Mouse (Mus musculus) adrenal gland (tissue): ENCODE measurements around the gene Grb10.

Experiments used
- intact Hi-C: fragments of 180-260 bp; cut with DNase I; formaldehyde crosslinking; loops from one replicate; pipeline ENCODE4 v1.15.1; 2025

Gene Grb10

GRCm38 (mm10) chr11:11948988-11949365 lies 89.5 kb downstream of the Grb10 start:
- intact Hi-C loops = no loop called here

DNA sequence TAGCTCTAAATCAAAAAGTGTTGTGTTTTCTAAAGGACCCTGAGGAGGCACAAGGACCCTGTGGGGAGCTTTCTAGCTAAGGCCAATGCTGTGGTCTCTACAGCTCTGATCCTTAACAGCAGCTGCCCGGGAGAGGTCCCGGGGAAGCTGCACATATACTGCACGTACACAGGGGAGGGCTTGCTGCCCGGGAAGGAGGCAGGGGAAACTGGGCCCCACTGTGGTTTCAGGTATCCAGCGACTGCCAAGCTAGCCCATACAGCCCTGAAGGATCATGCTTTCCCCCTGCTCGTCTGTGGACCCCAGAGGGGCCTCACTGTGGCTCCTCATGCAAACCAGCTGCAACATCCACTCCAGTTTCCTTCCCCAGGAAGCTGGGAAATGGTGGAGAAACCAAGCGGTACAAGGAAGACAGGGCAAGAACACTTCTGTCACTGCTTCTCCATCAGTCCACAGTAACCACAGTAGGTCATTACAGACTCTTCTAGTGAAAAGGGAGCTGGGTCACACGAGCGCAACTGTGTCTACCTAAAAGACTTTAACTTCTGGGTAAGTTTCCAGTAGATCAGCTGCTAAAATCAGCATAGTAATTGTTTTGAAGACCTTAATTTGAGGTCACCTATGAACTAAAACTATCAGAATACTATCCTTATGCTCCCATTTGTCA lies 90.0 kb downstream of the Grb10 start:
- intact Hi-C loops = no loop called here

GRCm38 (mm10) chr11:11947857-11948256 lies 90.6 kb downstream of the Grb10 start:
- intact Hi-C loops = no loop called here

GRCm38 (mm10) chr11:11945766-11946165 lies 92.7 kb downstream of the Grb10 start:
- intact Hi-C loops = no loop called here

DNA sequence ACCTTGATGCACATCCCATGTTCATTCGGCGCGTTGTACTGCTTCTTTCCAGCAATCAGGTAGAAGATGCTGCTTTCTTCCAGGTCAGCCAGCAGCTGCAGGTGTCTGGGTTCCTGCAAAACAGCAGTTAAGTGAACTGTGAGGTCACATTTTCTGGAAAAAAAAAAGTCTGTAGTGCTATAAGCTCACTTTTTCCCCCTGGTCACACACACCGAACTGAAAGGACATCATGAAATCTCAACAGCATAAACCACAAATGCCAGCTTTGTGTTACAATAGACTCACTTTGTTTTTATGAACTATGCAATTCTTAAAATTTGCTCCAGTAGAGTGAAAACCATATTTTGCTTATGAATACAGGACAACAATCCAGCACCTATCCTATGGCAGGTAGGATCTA lies 93.7 kb downstream of the Grb10 start:
- intact Hi-C loops = no loop called here

GRCm38 (mm10) chr11:11944082-11944349 lies 94.5 kb downstream of the Grb10 start:
- intact Hi-C loops = no loop called here

GRCm38 (mm10) chr11:11943240-11944081 lies 95.0 kb downstream of the Grb10 start:
- intact Hi-C loops = no loop called here

DNA sequence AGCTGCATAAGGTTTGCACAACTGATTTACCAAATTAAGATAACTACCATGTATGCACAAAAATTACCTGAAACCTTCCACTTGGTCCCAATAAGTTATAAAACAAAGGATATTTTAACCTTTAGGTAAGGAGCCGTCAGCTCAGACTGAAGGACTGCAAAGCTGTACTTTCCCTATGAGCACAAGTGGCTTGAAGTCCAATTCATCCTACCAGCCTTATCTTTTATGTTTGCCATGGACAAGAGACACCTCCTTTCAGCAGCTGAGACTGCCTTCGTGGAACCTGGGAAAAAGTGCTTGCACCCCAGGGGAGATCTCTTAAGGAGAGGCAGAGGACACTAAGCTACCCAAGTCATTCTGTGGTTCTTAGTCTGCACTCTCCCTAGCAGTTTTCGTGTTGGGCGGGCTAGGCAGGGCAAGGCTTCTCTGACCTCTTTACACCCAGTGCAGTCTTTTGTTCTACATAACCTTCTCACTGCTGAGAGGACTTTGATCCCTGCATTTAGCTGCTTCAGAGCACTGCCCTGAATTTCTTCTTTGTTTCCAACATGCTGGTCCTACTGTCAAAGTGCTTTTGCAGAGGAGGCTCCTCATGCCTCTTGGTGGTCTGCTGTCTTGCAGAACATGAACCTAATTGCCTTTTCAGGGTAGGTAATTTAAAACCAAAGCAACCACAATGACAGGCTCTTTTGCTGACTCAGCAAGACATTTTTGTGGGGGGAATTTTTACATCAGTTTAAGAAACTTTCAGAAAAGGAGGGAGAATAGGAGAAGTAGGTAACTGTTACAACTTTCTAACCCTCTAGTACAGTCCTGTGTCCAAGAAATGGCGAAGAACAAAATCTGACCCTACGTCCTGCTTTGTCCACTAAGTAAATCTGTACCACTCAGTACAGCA lies 95.9 kb downstream of the Grb10 start:
- intact Hi-C loops = no loop called here

GRCm38 (mm10) chr11:11940833-11941681 lies 97.4 kb downstream of the Grb10 start:
- intact Hi-C loops = no loop called here

DNA sequence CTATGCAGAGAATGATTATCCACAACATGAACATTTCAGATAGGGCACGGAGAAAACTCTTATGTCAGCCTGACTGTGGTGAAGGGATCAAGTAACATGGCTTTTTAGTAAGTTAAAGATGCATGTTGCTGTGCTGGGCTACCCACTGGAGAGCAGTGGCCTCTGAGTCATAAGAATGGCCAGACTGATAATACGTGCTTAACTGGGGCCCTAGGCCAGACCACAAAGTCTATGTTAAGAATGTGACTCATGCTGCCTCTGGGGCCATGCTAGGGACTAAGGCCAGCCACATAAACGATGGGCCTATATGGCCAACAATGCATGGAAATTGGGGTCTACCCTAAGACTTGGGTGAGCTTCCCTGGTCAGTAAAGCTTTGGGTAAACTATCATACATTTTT lies 98.9 kb downstream of the Grb10 start:
- intact Hi-C loops = no loop called here

GRCm38 (mm10) chr11:11938591-11938990 lies 99.9 kb downstream of the Grb10 start:
- intact Hi-C loops = no loop called here

- intact Hi-C loops = no loop called here
These were observed 101.0 kb downstream of the Grb10 start for GRCm38 (mm10) chr11:11937340-11938030.

DNA sequence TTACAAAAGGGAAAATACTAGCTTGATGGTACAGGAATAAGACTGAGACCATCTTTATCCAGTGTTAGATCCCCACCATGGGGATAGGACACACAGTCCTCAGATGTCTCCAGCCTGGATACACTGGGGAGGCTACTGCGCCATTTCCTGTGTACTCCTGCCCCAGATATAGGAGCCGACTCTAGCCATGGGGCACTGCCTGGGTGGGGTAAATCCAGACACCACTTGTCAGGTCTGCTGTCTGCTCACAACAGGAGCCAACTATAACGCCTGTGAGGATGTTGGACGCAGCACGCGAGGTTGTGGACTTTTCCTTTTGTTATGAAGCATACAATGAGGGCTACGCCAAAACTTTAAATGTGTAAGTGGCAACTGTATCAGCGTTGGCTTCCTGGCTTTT lies 103.7 kb downstream of the Grb10 start:
- intact Hi-C loops = no loop called here

DNA sequence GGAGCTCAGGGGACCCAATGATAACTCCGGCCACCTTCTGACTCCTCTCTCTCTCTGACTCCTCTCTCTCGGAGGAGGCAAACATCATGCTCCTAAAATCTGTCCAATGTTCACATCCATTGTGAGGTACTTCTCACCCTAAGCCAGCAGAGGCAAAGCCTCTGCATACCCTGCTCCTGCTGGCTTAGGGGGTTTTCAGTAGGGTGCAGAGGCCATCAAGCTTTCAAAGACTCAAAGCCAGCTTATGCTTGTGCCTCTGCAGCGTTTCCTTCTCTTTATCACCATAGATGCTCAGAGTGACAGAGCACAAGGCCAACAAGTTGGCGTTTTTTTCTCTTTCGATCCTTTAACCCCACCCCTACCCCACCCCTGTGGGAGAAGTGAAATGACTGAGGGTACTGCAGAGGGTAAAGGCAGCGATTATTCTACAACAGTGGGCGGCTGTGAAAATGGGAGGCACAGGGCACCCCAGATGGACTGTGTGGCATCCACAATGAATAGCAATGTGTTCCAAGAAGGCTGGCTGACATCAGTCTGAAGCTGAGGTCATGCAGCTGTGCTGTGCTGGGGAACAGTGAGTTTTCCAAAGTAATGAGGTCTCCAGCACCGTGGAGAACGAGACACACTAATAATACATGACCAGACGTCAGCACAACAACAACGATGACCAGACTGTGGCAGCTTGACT lies 106.2 kb downstream of the Grb10 start:
- intact Hi-C loops = no loop called here

- intact Hi-C loops = no loop called here
These were observed 106.8 kb downstream of the Grb10 start for GRCm38 (mm10) chr11:11931688-11932087.

DNA sequence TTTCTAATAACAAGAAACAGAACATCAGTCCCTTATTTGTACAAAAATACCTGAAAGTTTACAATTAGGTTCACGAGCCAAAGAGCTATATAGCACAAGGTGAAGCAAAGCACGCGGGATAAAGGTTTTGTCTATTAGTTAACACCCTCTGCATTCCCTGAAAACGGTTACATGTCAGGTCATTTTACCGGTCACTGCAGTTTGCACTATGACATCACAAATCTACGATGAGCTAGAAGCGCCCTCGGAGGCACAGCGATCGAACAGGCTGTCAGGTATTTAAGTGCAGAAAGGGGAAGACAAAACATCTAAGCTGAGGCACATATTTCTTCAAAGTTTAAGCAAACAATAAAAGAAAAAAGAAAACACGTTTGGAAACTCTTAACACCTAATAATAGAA lies 108.0 kb downstream of the Grb10 start:
- intact Hi-C loops = no loop called here

- intact Hi-C loops = no loop called here
These were observed 109.4 kb downstream of the Grb10 start for GRCm38 (mm10) chr11:11929059-11929458.

DNA sequence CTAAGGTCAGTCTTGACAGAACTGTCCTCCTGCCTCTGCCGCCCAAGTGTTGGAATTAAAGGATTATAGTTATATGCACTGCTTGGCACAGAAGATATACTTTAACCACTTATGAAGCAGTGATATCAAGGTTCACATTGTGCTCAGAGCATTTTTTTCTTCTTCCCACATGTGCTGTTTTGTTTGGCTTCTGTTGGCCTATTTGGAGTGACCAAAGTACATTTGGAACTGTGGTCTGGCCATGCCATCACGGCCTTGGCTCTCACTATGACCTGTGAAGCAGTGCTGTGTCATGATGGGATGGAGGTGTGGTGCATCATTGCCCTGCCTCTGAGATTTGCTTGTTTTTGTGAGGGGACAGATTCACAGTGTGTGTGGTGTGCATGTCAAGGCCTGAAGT lies 109.9 kb downstream of the Grb10 start:
- intact Hi-C loops = no loop called here

DNA sequence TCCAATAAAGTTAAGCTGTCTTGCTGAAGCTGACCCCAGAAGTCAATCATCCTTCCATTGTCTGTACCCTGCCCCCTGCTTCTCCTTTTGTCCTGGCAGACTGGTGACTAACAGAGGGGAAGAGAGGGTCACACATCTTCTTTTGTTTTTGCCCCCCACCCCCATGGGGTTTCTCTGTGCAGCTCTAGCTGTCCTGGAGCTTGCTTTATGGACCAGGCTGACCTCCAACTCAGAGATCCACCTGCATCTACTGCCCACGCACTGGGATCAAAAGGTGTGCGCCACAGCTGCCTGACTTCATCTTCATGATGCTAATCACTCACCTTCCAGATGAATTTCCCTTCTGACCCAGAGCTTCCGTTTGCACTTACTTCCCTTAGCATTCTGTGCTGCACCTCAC lies 114.6 kb downstream of the Grb10 start:
- intact Hi-C loops = no loop called here

GRCm38 (mm10) chr11:11923345-11923744 lies 115.1 kb downstream of the Grb10 start:
- intact Hi-C loops = no loop called here
